Mouse (Mus musculus) sigmoid colon, adult 10 weeks (tissue): ENCODE data around the gene Dcaf15. TPM values are rescaled to one million over a fixed set of nuclear protein-coding genes. Genes with fewer than 3 reads are reported as not detected.

Experiments
- polyA plus RNA-seq: library from polyadenylated mRNA; stranded (reverse); fragments of 350-450 nt; fragmentation: Illumina TruSeq; extraction: RNeasy Lipid Tissue Mini Kit (QIAGEN cat#74804); gene quantifications from one replicate; pipeline ENCODE4 v1.2.3, GENCODE M21; 2014; ENCODE audit warnings: low read depth, low replicate concordance

Dcaf15 gene
- 4.3 TPM for polyA plus RNA-seq

GRCm38 (mm10) chr8:84104697-84105609 is at the start of gene Dcaf15:
Gene Dcaf15, minus strand, starts transcription at chr8:84104768.

GRCm38 (mm10) chr8:84147769-84148530 is 43.4 kb upstream of the Dcaf15 start, which contains the start of the genes Cc2d1a and 4930432K21Rik:
Gene Cc2d1a, minus strand, starts transcription at chr8:84147936.
Gene 4930432K21Rik, plus strand, starts transcription at chr8:84148025.

GRCm38 (mm10) chr8:84125656-84126055 is 21.1 kb upstream of the Dcaf15 start, which contains the start of gene Podnl1:
Gene Podnl1, plus strand, starts transcription at chr8:84125989.

GRCm38 (mm10) chr8:84066291-84066930 is 38.2 kb downstream of the Dcaf15 start, which contains the start of gene Rfx1:
Gene Rfx1, plus strand, starts transcription at chr8:84066834.

GRCm38 (mm10) chr8:84065037-84065436 is 39.5 kb downstream of the Dcaf15 start, which contains the start of gene Gm10643:
Gene Gm10643, minus strand, starts transcription at chr8:84065137.

Other genes with a start within 250 kb of the Dcaf15 start
- gene Adgrl1, start 204.7 kb downstream of the Dcaf15 start, polyA plus RNA-seq, result 1.6 TPM
- not detected for gene Gm10644, start 149.6 kb downstream of the Dcaf15 start, polyA plus RNA-seq
- 4.7 TPM for gene Asf1b, start 149.3 kb downstream of the Dcaf15 start, polyA plus RNA-seq
- gene Prkaca, start 131.8 kb downstream of the Dcaf15 start, polyA plus RNA-seq, result 16.0 TPM
- 4.5 TPM for gene Samd1, start 107.1 kb downstream of the Dcaf15 start, polyA plus RNA-seq
- gene 1700067K01Rik, start 103.3 kb downstream of the Dcaf15 start, polyA plus RNA-seq, result not detected
- 10.3 TPM for gene 2210011C24Rik, start 92.6 kb downstream of the Dcaf15 start, polyA plus RNA-seq
- 0.16 TPM for gene Palm3, start 83.3 kb downstream of the Dcaf15 start, polyA plus RNA-seq
- gene Il27ra, start 62.2 kb downstream of the Dcaf15 start, polyA plus RNA-seq, result 0.13 TPM
- not detected for gene Rln3, start 59.8 kb downstream of the Dcaf15 start, polyA plus RNA-seq
- 2.2 TPM for gene Gm10643, start 39.6 kb downstream of the Dcaf15 start, polyA plus RNA-seq
- 1.6 TPM for gene Rfx1, start 37.9 kb downstream of the Dcaf15 start, polyA plus RNA-seq
- not detected for gene Podnl1, start 21.2 kb upstream of the Dcaf15 start, polyA plus RNA-seq
- 0.47 TPM for gene Cc2d1a, start 43.2 kb upstream of the Dcaf15 start, polyA plus RNA-seq
- gene 4930432K21Rik, start 43.3 kb upstream of the Dcaf15 start, polyA plus RNA-seq, result not detected
- not detected for gene Nanos3, start 80.4 kb upstream of the Dcaf15 start, polyA plus RNA-seq
- gene Zswim4, start 132.3 kb upstream of the Dcaf15 start, polyA plus RNA-seq, result 0.25 TPM
- 1.8 TPM for gene D8Ertd738e, start 145.0 kb upstream of the Dcaf15 start, polyA plus RNA-seq
- 6.0 TPM for gene Mri1, start 152.6 kb upstream of the Dcaf15 start, polyA plus RNA-seq
- 1.6 TPM for gene Ccdc130, start 165.6 kb upstream of the Dcaf15 start, polyA plus RNA-seq